Mouse (Mus musculus) midbrain, embryonic 11.5 days (tissue): ENCODE data around the gene 1700018B08Rik. TPM values are rescaled to one million over a fixed set of nuclear protein-coding genes. Genes with fewer than 3 reads are reported as not detected.

Source experiments
- ATAC-seq: fragments of 200-750 bp; cut with Nextera tagmentation; 2 replicates; pipeline ENCODE4 v1.8.0; 2017; ENCODE audit warnings: moderate TSS enrichment, moderate library complexity; ENCODE audit not compliant: low FRiP score
- DNase-seq: peaks from one replicate; pipeline ENCODE4 v3.0.0; 2015; ENCODE audit warnings: low spot score; ENCODE audit errors: missing footprints
- H3K27ac ChIP-seq: fragments of 300-500 bp; sonication (generic); 2 replicates; pipeline ENCODE4 v1.5.1; 2014; ENCODE audit warnings: low read depth, low read length
- H3K27me3 ChIP-seq: fragments of 300-500 bp; sonication (generic); 2 replicates; pipeline ENCODE4 v1.6.1; 2014; ENCODE audit warnings: mild to moderate bottlenecking, low read length, moderate library complexity, mixed read lengths; ENCODE audit not compliant: control insufficient read depth, insufficient read depth
- H3K36me3 ChIP-seq: fragments of 300-500 bp; sonication (generic); 2 replicates; pipeline ENCODE4 v1.6.1; 2014; ENCODE audit warnings: mild to moderate bottlenecking, low read length, moderate library complexity, mixed read lengths; ENCODE audit not compliant: control insufficient read depth, insufficient read depth
- H3K4me1 ChIP-seq: fragments of 300-500 bp; sonication (generic); 2 replicates; pipeline ENCODE4 v1.6.1; 2014; ENCODE audit warnings: low read length; ENCODE audit not compliant: control insufficient read depth, insufficient read depth
- H3K4me2 ChIP-seq: fragments of 300-500 bp; sonication (generic); 2 replicates; pipeline ENCODE4 v1.6.1; 2014; ENCODE audit warnings: mild to moderate bottlenecking, moderate library complexity
- H3K4me3 ChIP-seq: fragments of 300-500 bp; sonication (generic); 2 replicates; pipeline ENCODE4 v1.5.1; 2014; ENCODE audit warnings: low read depth, low read length
- H3K9ac ChIP-seq: fragments of 300-500 bp; sonication (generic); 2 replicates; pipeline ENCODE4 v1.6.1; 2014; ENCODE audit warnings: low read length
- H3K9me3 ChIP-seq: fragments of 300-500 bp; sonication (generic); 2 replicates; pipeline ENCODE4 v1.6.1; 2016; ENCODE audit warnings: low read length; ENCODE audit not compliant: control insufficient read depth
- WGBS: fragments of 180-500 bp; shearing (Covaris S2); extraction: QIAGEN DNeasy Blood & Tissue Kit; methylation state at CpG from one replicate; pipeline ENCODE4 v1.1.7; 2014; 5-methylcytosine and 5-hydroxymethylcytosine counted together
- polyA plus RNA-seq: library from polyadenylated mRNA; unstranded; fragments of >200 nt; fragmentation: Nextera tagmentation; extraction: Ambion mirVana; gene quantifications from 2 replicates; pipeline ENCODE4 v1.2.1, GENCODE M21; 2014

Gene 1700018B08Rik
- polyA plus RNA-seq, 1 experiment from 2014 or later, result not detected

DNA sequence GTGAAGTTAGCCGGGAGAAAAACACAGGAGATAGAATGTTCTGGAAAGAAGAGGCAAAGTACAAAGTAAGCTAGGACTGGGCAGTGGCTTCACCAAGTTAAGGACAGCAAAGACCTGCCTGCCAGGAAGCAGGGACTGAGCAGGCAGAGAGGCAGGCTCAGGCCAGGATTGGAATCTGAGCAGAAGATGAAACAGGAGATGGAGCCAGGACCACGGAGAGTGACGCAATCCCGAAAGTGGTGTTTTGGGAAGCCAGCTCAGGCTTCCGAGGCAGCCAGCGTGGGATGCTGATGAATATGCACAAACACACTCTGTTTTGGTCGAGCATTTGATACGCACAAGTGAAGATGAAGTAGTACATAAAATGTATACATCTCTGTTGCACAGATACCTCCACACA, 39.5 kb upstream of the 1700018B08Rik start:
- H3K4me3 ChIP-seq, result no peak overlapping the region
- no peaks in the 10 kb centered on the region for H3K4me1 ChIP-seq
- H3K27ac ChIP-seq, result no peak overlapping the region
- H3K4me2 ChIP-seq, result no peak overlapping the region
- H3K9ac ChIP-seq, result no peak overlapping the region
- H3K36me3 ChIP-seq, result no peaks in the 10 kb centered on the region
- no peaks in the 10 kb centered on the region for H3K27me3 ChIP-seq
- no peak for ATAC-seq
- DNase-seq, result no peak
- WGBS, result 61% methylated on average over 8 of the region's 8 CpGs
- H3K9me3 ChIP-seq, result no peaks in the 10 kb centered on the region

DNA sequence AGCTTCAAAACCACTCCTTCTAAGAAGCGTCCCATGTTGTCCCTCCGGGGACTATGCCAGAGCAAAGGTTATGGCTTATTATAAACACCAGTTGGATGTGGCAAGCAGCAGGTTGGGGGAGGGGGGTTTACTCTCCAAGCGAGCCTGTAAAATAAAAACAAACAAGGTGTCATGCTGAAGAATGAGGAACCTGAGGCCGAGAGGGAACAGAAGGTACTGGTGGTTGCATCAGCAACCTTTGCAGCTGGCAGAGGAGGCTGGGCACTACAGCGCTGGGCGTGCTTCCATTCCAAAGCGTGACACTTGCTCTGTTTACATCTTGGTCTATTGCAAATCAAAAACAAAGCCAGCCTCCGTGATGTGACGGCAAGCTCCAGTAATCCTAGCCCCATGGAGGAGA, 36.3 kb upstream of the 1700018B08Rik start:
- Histone ChIP-seq H3K9ac (no peak overlapping the region), H3K4me1 (peaks cover 15% of the 10 kb centered on the region), H3K27ac (no peak overlapping the region), H3K9me3 (no peaks in the 10 kb centered on the region), H3K4me2 (no peak overlapping the region), H3K27me3 (no peaks in the 10 kb centered on the region), H3K36me3 (no peaks in the 10 kb centered on the region), H3K4me3 (no peak overlapping the region)
- no peak for DNase-seq
- no peak for ATAC-seq
- 43% methylated on average over 9 of the region's 9 CpGs for WGBS

DNA sequence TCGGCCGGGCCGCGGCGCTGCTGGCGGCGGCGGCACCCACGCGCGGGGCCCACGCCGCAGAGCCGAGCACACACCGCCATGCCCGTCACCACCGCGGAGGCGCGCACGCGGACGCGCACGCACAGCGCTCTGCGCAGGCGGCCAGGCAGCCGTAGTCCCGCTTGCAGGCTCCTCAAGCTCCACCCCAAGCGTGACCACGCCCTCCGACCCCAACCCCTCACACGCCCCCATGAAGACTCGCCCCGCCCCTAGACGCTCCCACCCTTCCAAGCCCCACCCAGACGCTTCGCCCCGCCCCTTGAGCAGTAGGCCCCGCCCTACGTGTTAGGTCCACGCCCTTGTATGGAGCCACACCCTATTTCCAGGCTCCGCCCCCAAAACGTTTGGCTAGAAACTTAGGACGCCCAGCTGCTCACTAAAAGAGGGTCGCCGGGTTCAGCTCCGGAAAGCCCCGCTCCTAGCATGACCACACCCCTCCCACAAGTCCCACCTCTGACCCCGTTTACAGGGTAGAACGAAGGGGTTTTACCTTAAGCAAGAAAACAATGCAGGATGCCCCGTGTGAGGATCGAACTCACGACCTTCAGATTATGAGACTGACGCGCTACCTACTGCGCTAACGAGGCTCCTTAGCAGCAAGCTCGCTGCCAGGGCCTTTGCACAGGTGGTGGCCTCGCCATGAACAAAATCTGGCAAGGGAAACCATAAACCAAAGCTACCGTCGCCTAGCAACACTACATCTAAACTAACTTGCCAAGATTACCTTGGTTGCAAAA, 34.7 kb upstream of the 1700018B08Rik start, which contains the start of gene Fbxo31:
Gene Fbxo31, minus strand, starts transcription at position 131 of the 776 bp plus-strand sequence.
- peak; percentile 91 for ATAC-seq
- DNase-seq, result peak; percentile 99
- Histone ChIP-seq H3K4me3 (peak within 1 kb of the TSS; percentile 88), H3K27ac (no peak within 1 kb of the TSS), H3K36me3 (no peaks in the 10 kb centered on the region), H3K9me3 (no peaks in the 10 kb centered on the region), H3K9ac (peak within 1 kb of the TSS; percentile 86), H3K4me1 (peaks cover 15% of the 10 kb centered on the region), H3K4me2 (peak within 1 kb of the TSS; percentile 91), H3K27me3 (no peaks in the 10 kb centered on the region)
- 1% methylated on average over 41 of the region's 63 CpGs for WGBS

DNA sequence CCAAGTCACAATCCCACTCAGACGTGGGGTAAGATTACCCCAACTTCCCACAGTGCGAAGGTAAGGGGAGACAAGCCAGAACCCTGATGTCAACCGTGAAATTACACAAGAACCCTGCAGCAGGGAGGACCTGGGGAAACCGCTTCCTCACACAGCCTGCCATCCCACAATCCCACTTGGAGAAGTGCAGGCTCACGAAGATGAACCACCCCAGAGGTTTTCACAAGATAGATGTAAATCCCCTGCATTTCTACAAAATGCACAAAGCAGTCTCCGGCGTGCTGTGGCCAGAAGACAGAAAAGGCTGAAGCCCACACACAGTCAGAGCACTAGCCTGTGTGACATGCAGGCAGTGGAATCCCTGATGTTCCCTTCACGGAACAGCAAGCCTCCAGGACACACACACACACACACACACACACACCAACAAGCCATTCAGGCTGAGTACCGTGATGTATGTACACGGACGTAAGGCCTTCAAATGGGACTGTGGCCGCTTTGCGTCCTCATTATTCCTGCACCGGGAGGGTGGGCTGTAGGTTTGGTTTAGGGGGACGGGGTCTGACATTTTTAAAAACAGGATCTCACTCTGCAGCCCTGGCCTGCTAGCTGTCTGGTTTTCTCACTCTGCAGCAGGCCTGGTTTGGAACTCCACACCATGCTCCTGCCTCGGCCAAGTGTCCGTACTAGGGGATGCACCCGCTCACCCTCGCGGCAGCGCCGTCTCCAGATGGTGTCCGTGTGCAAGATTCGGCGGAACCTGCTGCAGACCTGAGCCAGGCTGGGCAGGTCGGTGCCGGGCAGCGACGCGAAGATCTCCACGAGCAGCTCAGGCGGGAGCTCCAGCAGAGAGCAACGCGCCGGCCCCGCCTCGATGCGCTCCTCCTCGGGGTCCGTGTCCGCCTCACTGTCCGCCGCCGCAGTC, 33.9 kb upstream of the 1700018B08Rik start:
- peak overlapping the region; percentile 88 for H3K4me3 ChIP-seq
- no peak overlapping the region for H3K27ac ChIP-seq
- no peaks in the 10 kb centered on the region for H3K9me3 ChIP-seq
- peak overlapping the region; percentile 91 for H3K4me2 ChIP-seq
- ATAC-seq (peak; percentile 17), DNase-seq (peak; percentile 94)
- 2% methylated on average over 43 of the region's 44 CpGs for WGBS
- no peaks in the 10 kb centered on the region for H3K27me3 ChIP-seq
- H3K9ac ChIP-seq, result peak overlapping the region; percentile 86
- H3K4me1 ChIP-seq, result peaks cover 15% of the 10 kb centered on the region
- H3K36me3 ChIP-seq, result no peaks in the 10 kb centered on the region

DNA sequence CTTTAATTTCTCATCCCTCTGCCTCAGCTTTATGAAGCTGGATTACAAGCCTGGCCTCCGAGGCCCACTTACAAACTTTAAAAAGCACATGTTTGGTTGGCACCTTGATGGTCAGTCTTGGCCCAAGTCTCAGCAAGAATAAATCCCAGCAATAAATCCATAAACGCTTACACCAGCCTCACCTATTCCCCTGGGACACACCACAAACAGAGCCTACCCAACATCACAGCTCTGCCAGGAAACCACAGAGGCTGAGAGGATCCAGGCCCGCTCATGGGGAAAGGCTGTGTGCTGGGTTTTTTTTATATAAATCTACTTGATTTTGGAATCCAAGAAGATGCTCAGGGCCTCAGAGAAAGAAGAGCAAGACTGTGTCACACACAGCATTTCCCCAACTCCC, 31.5 kb upstream of the 1700018B08Rik start:
- no peak overlapping the region for H3K4me3 ChIP-seq
- no peaks in the 10 kb centered on the region for H3K27me3 ChIP-seq
- 90% methylated on average over 3 of the region's 3 CpGs for WGBS
- H3K4me1 ChIP-seq, result peaks cover 15% of the 10 kb centered on the region
- ATAC-seq, result no peak
- H3K4me2 ChIP-seq, result no peak overlapping the region
- no peak for DNase-seq
- H3K9ac ChIP-seq, result no peak overlapping the region
- no peaks in the 10 kb centered on the region for H3K36me3 ChIP-seq
- H3K27ac ChIP-seq, result no peak overlapping the region
- no peaks in the 10 kb centered on the region for H3K9me3 ChIP-seq

DNA sequence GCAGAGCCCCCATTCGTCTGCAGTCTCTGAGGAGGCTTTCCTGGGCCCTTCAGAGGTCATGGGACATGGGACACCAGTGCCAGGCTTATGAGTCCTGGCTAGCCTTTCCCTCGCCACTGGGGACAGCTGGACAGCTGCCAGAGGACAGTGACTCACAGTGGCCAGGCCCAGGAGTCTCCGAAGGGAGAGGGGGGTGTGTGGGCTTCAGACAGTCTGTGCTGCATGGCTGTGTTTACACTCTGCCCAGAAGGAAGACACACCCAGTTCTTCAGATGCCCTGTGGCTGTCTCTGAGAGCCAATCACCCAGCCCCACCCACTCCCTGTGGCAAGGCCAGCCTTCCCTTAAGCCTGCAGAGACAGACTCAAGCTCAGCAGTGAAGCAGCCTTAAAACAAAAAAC, 29.2 kb upstream of the 1700018B08Rik start:
- H3K4me1 ChIP-seq, result peaks cover 15% of the 10 kb centered on the region
- no peaks in the 10 kb centered on the region for H3K9me3 ChIP-seq
- no peak overlapping the region for H3K4me2 ChIP-seq
- H3K4me3 ChIP-seq, result no peak overlapping the region
- no peak overlapping the region for H3K9ac ChIP-seq
- DNase-seq, result no peak
- no peaks in the 10 kb centered on the region for H3K36me3 ChIP-seq
- no peaks in the 10 kb centered on the region for H3K27me3 ChIP-seq
- WGBS, result 69% methylated on average over 3 of the region's 3 CpGs
- ATAC-seq, result 0 out of 2 replicates have a peak, but pooled peaks have one; percentile 19
- H3K27ac ChIP-seq, result no peak overlapping the region

DNA sequence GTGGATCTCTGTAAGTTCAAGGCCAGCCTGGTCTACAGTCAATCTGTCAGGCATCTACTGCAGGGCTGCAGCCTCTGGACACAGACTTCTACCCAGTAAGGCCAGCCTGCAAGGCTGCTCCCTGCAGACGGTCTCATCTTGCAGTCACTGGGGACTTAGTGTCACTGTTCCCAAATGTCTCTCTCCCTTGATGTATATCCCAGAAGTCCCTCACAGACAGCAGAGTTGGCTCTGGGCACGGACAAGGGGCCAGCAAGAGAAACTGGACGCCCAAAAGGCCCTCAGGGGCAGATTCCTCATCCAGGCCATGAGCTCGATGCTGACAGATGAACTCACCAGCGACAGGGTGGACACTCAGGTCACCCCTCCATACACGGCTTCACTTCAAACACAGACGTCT, 28.0 kb upstream of the 1700018B08Rik start:
- Histone ChIP-seq H3K9ac (no peak overlapping the region), H3K27me3 (no peaks in the 10 kb centered on the region), H3K36me3 (no peaks in the 10 kb centered on the region), H3K4me2 (no peak overlapping the region), H3K4me1 (peaks cover 5% of the 10 kb centered on the region), H3K27ac (no peak overlapping the region), H3K4me3 (no peak overlapping the region), H3K9me3 (no peaks in the 10 kb centered on the region)
- 85% methylated on average over 7 of the region's 7 CpGs for WGBS
- ATAC-seq (no peak), DNase-seq (no peak)

DNA sequence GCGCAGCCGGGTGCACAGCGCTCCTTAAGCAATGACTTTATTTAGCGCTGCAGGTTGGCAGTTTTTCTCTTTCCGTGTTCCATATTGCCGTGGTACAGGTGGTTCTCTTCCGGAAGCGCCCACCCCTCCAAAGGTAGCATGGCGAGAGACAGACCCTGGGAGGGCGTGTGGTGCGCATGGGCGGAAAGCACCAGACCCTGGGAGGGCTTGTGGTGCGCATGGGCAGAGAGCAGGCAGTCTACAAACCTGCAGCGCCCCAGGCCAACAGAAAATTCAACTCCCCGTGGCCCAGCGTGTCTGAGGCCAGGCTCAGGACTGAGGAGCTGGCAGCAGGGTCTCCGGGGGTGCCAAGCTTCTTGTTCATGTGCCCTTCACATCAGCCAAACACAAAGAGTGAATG, 26.7 kb upstream of the 1700018B08Rik start:
- H3K4me3 ChIP-seq, result no peak overlapping the region
- no peak for ATAC-seq
- 84% methylated on average over 17 of the region's 17 CpGs for WGBS

DNA sequence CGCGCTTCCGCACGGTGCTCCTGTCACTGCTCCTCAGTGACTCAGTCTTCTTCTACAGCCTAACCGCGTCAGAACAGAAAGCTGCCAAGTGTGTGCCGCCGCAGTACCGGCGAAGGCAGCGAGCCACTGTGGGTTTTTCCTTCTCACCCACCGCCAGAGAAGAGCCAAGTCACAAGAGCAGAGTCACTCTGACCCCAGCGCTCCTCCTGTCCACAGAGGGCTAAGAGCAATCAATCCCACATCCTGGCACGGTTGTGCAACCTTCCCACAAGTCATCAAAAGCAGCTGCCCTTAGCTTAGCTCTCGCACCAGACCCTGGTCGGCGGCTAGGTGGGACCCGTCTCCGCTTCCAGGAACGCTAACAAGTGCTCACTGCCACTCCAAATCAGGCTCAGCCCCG, 26.2 kb upstream of the 1700018B08Rik start:
- no peaks in the 10 kb centered on the region for H3K27me3 ChIP-seq

More for the DNA sequence above, 26.7 kb upstream of the 1700018B08Rik start:
- DNase-seq, result no peak
- Histone ChIP-seq H3K4me1 (no peaks in the 10 kb centered on the region), H3K4me2 (no peak overlapping the region), H3K9me3 (no peaks in the 10 kb centered on the region), H3K27ac (no peak overlapping the region), H3K9ac (no peak overlapping the region), H3K27me3 (no peaks in the 10 kb centered on the region), H3K36me3 (no peaks in the 10 kb centered on the region)

More for the DNA sequence above, 26.2 kb upstream of the 1700018B08Rik start:
- no peaks in the 10 kb centered on the region for H3K4me1 ChIP-seq
- H3K4me2 ChIP-seq, result no peak overlapping the region
- no peak overlapping the region for H3K4me3 ChIP-seq
- no peaks in the 10 kb centered on the region for H3K36me3 ChIP-seq
- DNase-seq (no peak), ATAC-seq (no peak)
- no peak overlapping the region for H3K9ac ChIP-seq
- H3K9me3 ChIP-seq, result no peaks in the 10 kb centered on the region
- WGBS, result 83% methylated on average over 21 of the region's 21 CpGs
- no peak overlapping the region for H3K27ac ChIP-seq
